Mouse (Mus musculus) E14TG2a.4 (cell line): Measurements from ENCODE around the gene Lrrn3.

Experiments
- H3K27me3 ChIP-seq: 2 replicates; pipeline ENCODE4 v1.6.1; 2014; ENCODE audit warnings: low read length, control low read depth; ENCODE audit not compliant: insufficient read depth
- H3K36me3 ChIP-seq: 2 replicates; pipeline ENCODE4 v1.6.1; 2014; ENCODE audit warnings: low read length, control low read depth; ENCODE audit not compliant: insufficient read depth
- H3K4me1 ChIP-seq: replicated peaks from 2 replicates; pipeline ENCODE4 v1.6.1; 2014; ENCODE audit warnings: low read depth, low read length, control low read depth
- H3K4me3 ChIP-seq: replicated peaks from 2 replicates; pipeline ENCODE4 v1.5.1; 2014; ENCODE audit warnings: mild to moderate bottlenecking, low read length
- H3K9me3 ChIP-seq: 2 replicates; pipeline ENCODE4 v1.6.1; 2014; ENCODE audit warnings: low read length, control low read depth
- CTCF ChIP-seq: conservative IDR thresholded peaks from 2 replicates; pipeline ENCODE4 v1.5.1; 2014; ENCODE audit warnings: low read length
- NANOG ChIP-seq: IDR thresholded peaks from 2 replicates; pipeline ENCODE4 v1.6.1; 2014; ENCODE audit warnings: borderline replicate concordance, low read length, mixed read lengths
- POU5F1 ChIP-seq: IDR thresholded peaks from 2 replicates; pipeline ENCODE4 v1.6.1; 2014; ENCODE audit warnings: low read length, borderline replicate concordance

Gene Lrrn3

GRCm38 (mm10) chr12:41417099-41417498, 69.1 kb downstream of the Lrrn3 start:
- Histone ChIP-seq H3K4me1 (no peaks in the 10 kb centered on the region), H3K27me3 (no peaks in the 10 kb centered on the region), H3K36me3 (no peaks in the 10 kb centered on the region), H3K4me3 (no peak overlapping the region), H3K9me3 (no peaks in the 10 kb centered on the region)
- no peak for TF ChIP-seq CTCF
- no peak for TF ChIP-seq POU5F1
- TF ChIP-seq NANOG, result no peak

- TF ChIP-seq NANOG (no peak), POU5F1 (no peak), CTCF (no peak)
- Histone ChIP-seq H3K4me3 (no peak overlapping the region), H3K9me3 (no peaks in the 10 kb centered on the region), H3K27me3 (no peaks in the 10 kb centered on the region), H3K36me3 (no peaks in the 10 kb centered on the region), H3K4me1 (no peaks in the 10 kb centered on the region)
Observed at GRCm38 (mm10) chr12:41416635-41417034, 69.6 kb downstream of the Lrrn3 start.

GRCm38 (mm10) chr12:41409431-41409830, 76.8 kb downstream of the Lrrn3 start:
- TF ChIP-seq NANOG (no peak), POU5F1 (no peak), CTCF (no peak)
- Histone ChIP-seq H3K27me3 (no peaks in the 10 kb centered on the region), H3K4me1 (no peaks in the 10 kb centered on the region), H3K36me3 (no peaks in the 10 kb centered on the region), H3K4me3 (no peak overlapping the region), H3K9me3 (no peaks in the 10 kb centered on the region)

- Histone ChIP-seq H3K4me3 (no peak overlapping the region), H3K4me1 (peaks cover 8% of the 10 kb centered on the region; the same call in 1 of the 2 replicates), H3K36me3 (no peaks in the 10 kb centered on the region), H3K27me3 (no peaks in the 10 kb centered on the region), H3K9me3 (no peaks in the 10 kb centered on the region)
- TF ChIP-seq CTCF, result no peak
- no peak for TF ChIP-seq NANOG
Observed at GRCm38 (mm10) chr12:41401923-41402322, 84.3 kb downstream of the Lrrn3 start.
